Mouse (Mus musculus) limb, embryonic 15.5 days (tissue): ENCODE data around the gene Tas2r131. TPM values are rescaled to one million over a fixed set of nuclear protein-coding genes. Genes with fewer than 3 reads are reported as not detected.
"Not testable (repeated sequence)": the region's sequence is repeated elsewhere in the genome, so short reads cannot be mapped to it uniquely, and the experiment has no call there.

Experiments used
- ATAC-seq: fragments of 200-750 bp; cut with Nextera tagmentation; 2 replicates; pipeline ENCODE4 v1.8.0; 2017; ENCODE audit warnings: low read depth, moderate TSS enrichment; ENCODE audit not compliant: insufficient number of reproducible peaks, low FRiP score, low TSS enrichment
- H3K27ac ChIP-seq: fragments of 300-500 bp; sonication (generic); 2 replicates; pipeline ENCODE4 v1.5.1; 2015; ENCODE audit warnings: moderate library complexity, mild to moderate bottlenecking, inconsistent platforms
- H3K27me3 ChIP-seq: fragments of 300-500 bp; sonication (generic); 2 replicates; pipeline ENCODE4 v1.6.1; 2015; ENCODE audit warnings: inconsistent platforms
- H3K36me3 ChIP-seq: fragments of 300-500 bp; sonication (generic); 2 replicates; pipeline ENCODE4 v1.6.1; 2015; ENCODE audit warnings: inconsistent platforms
- H3K4me1 ChIP-seq: fragments of 300-500 bp; sonication (generic); 2 replicates; pipeline ENCODE4 v1.6.1; 2015; ENCODE audit warnings: inconsistent platforms
- H3K4me2 ChIP-seq: fragments of 300-500 bp; sonication (generic); 2 replicates; pipeline ENCODE4 v1.6.1; 2015; ENCODE audit warnings: mild to moderate bottlenecking, inconsistent platforms
- H3K4me3 ChIP-seq: fragments of 300-500 bp; sonication (generic); 2 replicates; pipeline ENCODE4 v1.5.1; 2015; ENCODE audit warnings: mild to moderate bottlenecking, inconsistent platforms
- H3K9ac ChIP-seq: fragments of 300-500 bp; sonication (generic); 2 replicates; pipeline ENCODE4 v1.6.1; 2015; ENCODE audit warnings: inconsistent platforms
- H3K9me3 ChIP-seq: fragments of 300-500 bp; sonication (generic); 2 replicates; pipeline ENCODE4 v1.6.1; 2016; ENCODE audit warnings: inconsistent platforms
- WGBS: fragments of 180-500 bp; shearing (Covaris S2); methylation state at CpG from one replicate; pipeline ENCODE4 v1.1.7; 2015; 5-methylcytosine and 5-hydroxymethylcytosine counted together
- polyA plus RNA-seq: library from polyadenylated mRNA; unstranded; fragments of >200 nt; fragmentation: Nextera tagmentation; extraction: Ambion mirVana; gene quantifications from 2 replicates; pipeline ENCODE4 v1.2.1, GENCODE M21; 2015

The Tas2r131 gene
- polyA plus RNA-seq, result not detected in 2 replicates

- Histone ChIP-seq H3K9ac (no peak within 1 kb of the TSS), H3K9me3 (no peaks in the 10 kb centered on the region), H3K27me3 (no peaks in the 10 kb centered on the region), H3K36me3 (no peaks in the 10 kb centered on the region), H3K4me3 (no peak within 1 kb of the TSS), H3K4me1 (no peaks in the 10 kb centered on the region), H3K4me2 (no peak within 1 kb of the TSS), H3K27ac (no peak within 1 kb of the TSS)
- WGBS, result 67% methylated on average over 1 of the region's 1 CpGs
- no peak for ATAC-seq
Observed at GRCm38 (mm10) chr6:132957819-132958218, at the start of gene Tas2r131. Tas2r131 (minus strand) TSS chr6:132957919.

DNA sequence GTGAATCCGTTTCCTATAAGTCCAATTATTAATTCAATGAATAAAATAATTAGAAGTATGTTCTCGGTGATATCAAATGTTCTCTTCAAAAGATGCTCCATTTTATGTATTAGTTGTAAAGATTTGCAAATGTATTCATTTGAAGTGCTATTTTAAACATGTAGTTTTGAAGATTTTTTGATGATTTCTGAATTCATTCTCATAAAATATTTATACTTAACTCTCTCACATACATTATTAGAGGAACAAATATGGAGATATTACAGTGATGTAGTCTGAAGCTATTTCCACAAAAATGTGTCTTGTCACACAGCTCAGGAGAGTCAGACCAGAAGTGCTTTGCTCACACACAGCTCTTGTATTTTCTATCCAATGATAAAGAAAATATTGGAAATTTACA lies 23.1 kb upstream of the Tas2r131 start, which contains the start of gene Tas2r109:
Gene Tas2r109, minus strand, starts transcription at position 101 of the 400 bp plus-strand sequence.
- no peaks in the 10 kb centered on the region for H3K9me3 ChIP-seq
- 73% methylated on average over 2 of the region's 2 CpGs for WGBS
- H3K4me3 ChIP-seq, result no peak within 1 kb of the TSS
- ATAC-seq, result no peak
- no peak within 1 kb of the TSS for H3K27ac ChIP-seq
- no peaks in the 10 kb centered on the region for H3K4me1 ChIP-seq
- no peak within 1 kb of the TSS for H3K9ac ChIP-seq
- no peaks in the 10 kb centered on the region for H3K27me3 ChIP-seq
- no peak within 1 kb of the TSS for H3K4me2 ChIP-seq
- no peaks in the 10 kb centered on the region for H3K36me3 ChIP-seq

- no peaks in the 10 kb centered on the region for H3K4me1 ChIP-seq
- ATAC-seq, result no peak
- H3K27ac ChIP-seq, result no peak within 1 kb of the TSS
- WGBS, result 72% methylated on average over 2 of the region's 2 CpGs
- no peak within 1 kb of the TSS for H3K4me3 ChIP-seq
- H3K27me3 ChIP-seq, result no peaks in the 10 kb centered on the region
- no peaks in the 10 kb centered on the region for H3K9me3 ChIP-seq
- no peak within 1 kb of the TSS for H3K4me2 ChIP-seq
- no peak within 1 kb of the TSS for H3K9ac ChIP-seq
- no peaks in the 10 kb centered on the region for H3K36me3 ChIP-seq
Observed at GRCm38 (mm10) chr6:132950802-132951201, 6.9 kb downstream of the Tas2r131 start, which contains the start of gene Tas2r129. Tas2r129 (plus strand) TSS chr6:132951102.

GRCm38 (mm10) chr6:132941376-132941775 lies 16.3 kb downstream of the Tas2r131 start:
- H3K9me3 ChIP-seq, H3K4me3 ChIP-seq, H3K9ac ChIP-seq, H3K4me1 ChIP-seq, H3K27ac ChIP-seq, H3K4me2 ChIP-seq, H3K27me3 ChIP-seq, ATAC-seq, H3K36me3 ChIP-seq: not testable (repeated sequence)

DNA sequence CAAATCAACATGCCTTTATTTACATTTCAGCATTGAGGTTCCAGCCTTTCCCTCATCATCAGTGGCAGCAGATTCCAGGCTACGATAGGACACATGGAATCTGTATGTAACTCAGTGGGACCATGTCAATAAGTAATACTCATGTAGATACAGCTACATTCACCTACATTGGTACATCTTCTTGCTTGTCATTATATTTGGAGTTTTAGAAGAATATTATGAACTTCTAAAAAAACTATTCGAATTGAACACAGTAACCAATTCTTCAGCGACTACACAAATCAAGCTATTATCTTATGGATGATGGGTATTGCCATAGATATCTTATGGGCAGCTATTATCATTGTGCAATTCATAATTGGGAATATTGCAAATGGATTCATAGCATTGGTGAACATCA lies 48.4 kb downstream of the Tas2r131 start, which contains the start of gene Tas2r125:
Gene Tas2r125, plus strand, starts transcription at position 301 of the 400 bp plus-strand sequence.
- no peak within 1 kb of the TSS for H3K4me3 ChIP-seq
- no peaks in the 10 kb centered on the region for H3K36me3 ChIP-seq
- no peak within 1 kb of the TSS for H3K9ac ChIP-seq
- no peak for ATAC-seq
- H3K9me3 ChIP-seq, result no peaks in the 10 kb centered on the region
- 80% methylated on average over 3 of the region's 3 CpGs for WGBS
- no peak within 1 kb of the TSS for H3K27ac ChIP-seq
- no peak within 1 kb of the TSS for H3K4me2 ChIP-seq
- H3K27me3 ChIP-seq, result no peaks in the 10 kb centered on the region
- no peaks in the 10 kb centered on the region for H3K4me1 ChIP-seq

Other genes starting within 250 kb of the Tas2r131 start
- not detected in 2 replicates for gene Tas2r122, start 246.0 kb downstream of the Tas2r131 start, polyA plus RNA-seq
- not detected in 2 replicates for gene Tas2r115, start 219.9 kb downstream of the Tas2r131 start, polyA plus RNA-seq
- gene Tas2r124, start 203.2 kb downstream of the Tas2r131 start, polyA plus RNA-seq, result not detected in 2 replicates
- not detected in 2 replicates for gene Tas2r102, start 195.8 kb downstream of the Tas2r131 start, polyA plus RNA-seq
- not detected in 2 replicates for gene Tas2r136, start 179.8 kb downstream of the Tas2r131 start, polyA plus RNA-seq
- gene Tas2r117, start 155.1 kb downstream of the Tas2r131 start, polyA plus RNA-seq, result not detected in 2 replicates
- gene Tas2r123, start 110.8 kb downstream of the Tas2r131 start, polyA plus RNA-seq, result not detected in 2 replicates
- gene Tas2r116, start 102.5 kb downstream of the Tas2r131 start, polyA plus RNA-seq, result not detected in 2 replicates
- gene Tas2r110, start 89.9 kb downstream of the Tas2r131 start, polyA plus RNA-seq, result not detected in 2 replicates
- gene Tas2r113, start 64.9 kb downstream of the Tas2r131 start, polyA plus RNA-seq, result not detected in 2 replicates
- gene Tas2r125, start 48.3 kb downstream of the Tas2r131 start, polyA plus RNA-seq, result not detected in 2 replicates
- not detected in 2 replicates for gene Tas2r129, start 6.8 kb downstream of the Tas2r131 start, polyA plus RNA-seq
- not detected in 2 replicates for gene Tas2r109, start 23.0 kb upstream of the Tas2r131 start, polyA plus RNA-seq
- not detected in 2 replicates for gene Tas2r103, start 79.2 kb upstream of the Tas2r131 start, polyA plus RNA-seq
- not detected in 2 replicates for gene Tas2r140, start 97.9 kb upstream of the Tas2r131 start, polyA plus RNA-seq
- 80.7 and 82.7 TPM in 2 replicates for gene Smim10l1, start 147.0 kb upstream of the Tas2r131 start, polyA plus RNA-seq